Mouse (Mus musculus): ENCODE results near the gene Fat3.

Fat3 gene

GRCm38 (mm10) chr9:16026054-16026453 lies 475.0 kb downstream of the Fat3 start:
- no peak for DNase-seq (ENCODE audit: low spot score in 2 of 2)

GRCm38 (mm10) chr9:16024706-16025105 lies 476.4 kb downstream of the Fat3 start:
- no peak for DNase-seq (ENCODE audit: low spot score in 2 of 2)

GRCm38 (mm10) chr9:16014115-16014514 lies 487.0 kb downstream of the Fat3 start:
- DNase-seq (ENCODE audit: low spot score in 2 of 2), result no peak

GRCm38 (mm10) chr9:16011382-16011781 lies 489.7 kb downstream of the Fat3 start:
- DNase-seq (ENCODE audit: low spot score in 2 of 2), result no peak

- DNase-seq (ENCODE audit: low spot score in 2 of 2), result no peak
Observed at GRCm38 (mm10) chr9:16007516-16007915, 493.6 kb downstream of the Fat3 start.

- no peak for DNase-seq (ENCODE audit: low spot score in 2 of 2)
Observed at GRCm38 (mm10) chr9:16002991-16003390, 498.1 kb downstream of the Fat3 start.

- no peak for DNase-seq (ENCODE audit: low spot score in 2 of 2)
Observed at GRCm38 (mm10) chr9:15994762-15995161, 506.3 kb downstream of the Fat3 start.

GRCm38 (mm10) chr9:15994177-15994576 lies 506.9 kb downstream of the Fat3 start:
- no peak for DNase-seq (ENCODE audit: low spot score in 2 of 2)

- no peak for DNase-seq (ENCODE audit: low spot score in 2 of 2)
Observed at GRCm38 (mm10) chr9:15992158-15992846, 508.8 kb downstream of the Fat3 start.

- no peak for DNase-seq (ENCODE audit: low spot score in 2 of 2)
Observed at GRCm38 (mm10) chr9:15978317-15978716, 522.8 kb downstream of the Fat3 start.

- DNase-seq (ENCODE audit: low spot score in 2 of 2), result peak in 1 of 2 experiments; percentile 18
Observed at GRCm38 (mm10) chr9:15976959-15977663, 524.0 kb downstream of the Fat3 start.

GRCm38 (mm10) chr9:15975999-15976398 lies 525.1 kb downstream of the Fat3 start:
- no peak for DNase-seq (ENCODE audit: low spot score in 2 of 2)

- no peak for DNase-seq (ENCODE audit: low spot score in 2 of 2)
Observed at GRCm38 (mm10) chr9:15972201-15972600, 528.9 kb downstream of the Fat3 start.

GRCm38 (mm10) chr9:15971393-15971792 lies 529.7 kb downstream of the Fat3 start:
- DNase-seq (ENCODE audit: low spot score in 2 of 2), result no peak

- DNase-seq (ENCODE audit: low spot score in 2 of 2), result no peak
Observed at GRCm38 (mm10) chr9:15964198-15964597, 536.9 kb downstream of the Fat3 start.

- DNase-seq (ENCODE audit: low spot score in 2 of 2), result no peak
Observed at GRCm38 (mm10) chr9:15962886-15963285, 538.2 kb downstream of the Fat3 start.

- no peak for DNase-seq (ENCODE audit: low spot score in 2 of 2)
Observed at GRCm38 (mm10) chr9:15958224-15958787, 542.8 kb downstream of the Fat3 start.

- no peak for DNase-seq (ENCODE audit: low spot score in 2 of 2)
Observed at GRCm38 (mm10) chr9:15957816-15958215, 543.3 kb downstream of the Fat3 start.

GRCm38 (mm10) chr9:15955147-15955782 lies 545.8 kb downstream of the Fat3 start:
- no peak for DNase-seq (ENCODE audit: low spot score in 2 of 2)

GRCm38 (mm10) chr9:15954338-15954704 lies 546.8 kb downstream of the Fat3 start:
- DNase-seq (ENCODE audit: low spot score in 2 of 2), result no peak

- no peak for DNase-seq (ENCODE audit: low spot score in 2 of 2)
Observed at GRCm38 (mm10) chr9:15953585-15954337, 547.3 kb downstream of the Fat3 start.

GRCm38 (mm10) chr9:15948086-15948485 lies 553.0 kb downstream of the Fat3 start:
- no peak for DNase-seq (ENCODE audit: low spot score in 2 of 2)

Measured in urinary bladder, postnatal 4 days (tissue).